Mouse (Mus musculus) layer of hippocampus, postnatal 14 days (tissue): Measurements from ENCODE around the gene Sh3bp5. TPM values are rescaled to one million over a fixed set of nuclear protein-coding genes. Genes with fewer than 3 reads are reported as not detected.

Source experiments
- DNase-seq, 2 experiments: peaks; one replicate each; pipeline ENCODE4 v3.0.0; 2021 to 2022; ENCODE audit warnings: low spot score in 2 of 2, mixed read lengths in 1 of 2
- total RNA-seq, 2 experiments: library from RNA; stranded (reverse); gene quantifications; 2 replicates each; pipeline ENCODE4 v1.2.3; 2021

Sh3bp5 gene
- total RNA-seq, 2 experiments from 2014 or later = 137 to 160 TPM

GRCm38 (mm10) chr14:31345367-31345766 is 90.5 kb downstream of the Sh3bp5 start:
- no peak for DNase-seq

GRCm38 (mm10) chr14:31343241-31343640 is 92.6 kb downstream of the Sh3bp5 start:
- DNase-seq = no peak

GRCm38 (mm10) chr14:31337947-31338346 is 97.9 kb downstream of the Sh3bp5 start:
- no peak for DNase-seq

DNA sequence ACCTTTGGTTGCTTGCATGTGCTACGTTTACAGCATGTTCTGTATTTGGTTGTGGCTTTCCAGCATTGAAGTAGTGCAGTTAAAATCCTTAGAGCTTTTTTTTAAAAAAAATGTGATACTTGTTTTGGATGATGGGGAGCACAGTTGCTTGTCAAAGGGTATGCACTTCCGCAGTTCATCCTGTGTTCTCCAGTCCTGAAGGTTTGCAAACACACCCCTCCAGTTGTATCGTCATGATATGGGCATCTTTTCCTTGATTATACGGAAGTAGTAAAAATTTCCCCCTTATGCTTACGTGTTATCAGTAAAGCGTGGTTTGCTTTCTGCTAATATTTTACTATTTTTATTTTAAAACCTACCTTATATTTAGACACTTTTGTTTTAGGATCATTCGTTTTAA is 98.5 kb downstream of the Sh3bp5 start:
- DNase-seq = no peak

DNA sequence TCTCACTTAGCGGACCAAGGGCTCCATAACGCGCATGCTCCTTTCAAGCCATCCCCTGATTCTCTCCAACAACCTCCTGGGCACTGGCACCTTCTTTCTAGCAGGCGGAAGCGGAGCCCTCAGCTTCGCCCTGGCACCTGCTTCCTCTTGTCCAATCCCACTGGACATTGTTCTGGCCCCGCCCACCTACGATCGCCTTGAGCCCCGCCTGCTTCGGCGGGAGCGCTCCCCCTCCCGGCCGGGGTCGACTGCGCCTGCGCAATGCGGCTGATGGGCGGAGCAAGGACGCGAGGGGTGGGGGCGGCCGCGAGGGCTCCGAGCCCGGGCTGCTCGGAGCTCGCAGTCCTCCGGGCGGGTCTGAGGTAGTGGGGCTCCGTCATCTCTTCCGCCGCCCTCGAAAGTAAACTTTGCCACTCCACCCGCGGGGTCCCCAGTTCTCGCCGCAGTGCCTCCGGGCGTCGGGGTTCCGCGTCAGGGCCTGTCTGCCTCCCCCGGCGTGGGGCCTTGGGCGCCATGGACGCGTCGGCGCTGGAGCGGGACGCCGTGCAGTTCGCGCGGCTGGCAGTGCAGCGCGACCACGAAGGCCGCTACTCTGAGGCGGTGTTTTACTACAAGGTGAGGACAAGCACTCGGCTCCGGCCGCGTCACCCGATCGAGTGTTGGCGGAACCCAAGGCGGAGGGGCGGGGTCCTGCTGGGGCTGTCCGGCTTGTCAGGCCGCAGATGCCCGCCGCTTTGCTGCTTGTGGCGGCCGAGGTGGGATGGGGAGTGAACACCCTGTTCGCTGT is 99.3 kb downstream of the Sh3bp5 start, which contains the start of gene Capn7:
Gene Capn7, plus strand, starts transcription at position 270 of the 787 bp plus-strand sequence.
- peak; percentile 97 to 98 for DNase-seq

- DNase-seq = peak; percentile 13 to 28
Observed at GRCm38 (mm10) chr14:31335765-31336164, 100.1 kb downstream of the Sh3bp5 start.

DNA sequence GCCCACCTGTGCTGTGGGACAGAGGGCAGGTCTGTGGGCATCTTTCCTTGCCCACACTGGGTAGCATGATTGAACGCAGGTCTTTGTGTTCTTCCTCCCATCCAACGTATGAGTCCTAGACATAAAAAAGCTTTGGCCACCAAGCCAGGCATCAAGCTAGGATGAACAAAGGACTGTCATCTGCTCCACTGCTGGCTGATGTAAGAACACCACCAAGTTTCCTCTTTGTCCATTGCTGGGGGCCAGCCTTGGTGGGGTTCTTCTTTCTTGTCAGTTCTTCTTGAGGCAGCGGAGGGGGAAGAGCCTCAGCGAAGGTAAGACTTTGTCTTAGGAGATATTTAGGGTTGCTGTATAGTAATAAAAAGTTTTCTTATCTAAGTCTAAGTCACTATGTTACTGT is 104.9 kb downstream of the Sh3bp5 start:
- DNase-seq = no peak

DNA sequence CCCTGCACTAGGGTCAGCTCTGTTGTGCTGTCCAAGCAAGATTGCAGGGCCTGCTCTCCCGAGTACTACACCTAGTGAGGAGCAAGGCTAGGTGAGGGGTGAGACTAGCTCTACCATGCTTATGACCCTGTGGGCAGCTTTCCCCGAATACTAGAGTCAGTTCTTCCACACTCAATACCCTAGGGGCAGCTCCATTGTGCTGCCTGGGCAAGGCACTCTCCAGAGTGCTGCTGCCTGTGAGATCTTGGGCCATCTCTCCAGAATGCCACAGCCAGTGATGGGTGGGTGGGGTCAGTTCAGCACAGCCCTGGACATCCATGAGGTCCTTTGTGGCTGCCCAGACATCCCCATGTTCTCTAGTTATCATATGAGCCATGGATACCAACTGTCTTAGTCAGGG is 106.1 kb downstream of the Sh3bp5 start:
- DNase-seq = no peak

DNA sequence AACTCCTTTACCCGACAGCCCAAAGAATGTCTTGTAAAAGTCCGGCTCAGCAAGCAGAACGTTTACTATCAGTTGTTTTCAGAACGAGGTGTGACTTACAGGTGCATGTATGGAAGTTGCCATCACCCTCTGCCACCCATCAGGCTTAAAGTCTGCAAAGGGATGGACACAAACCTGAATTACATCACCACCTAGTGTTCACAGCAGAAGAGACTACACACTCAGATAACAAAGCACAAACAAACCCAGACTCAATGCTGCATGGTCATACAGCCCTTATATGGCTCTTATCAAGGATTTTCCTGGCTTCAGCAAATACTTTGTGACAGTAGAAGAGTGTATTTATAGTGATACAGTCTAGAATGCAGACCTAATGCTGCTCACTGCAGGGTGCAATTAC is 108.2 kb downstream of the Sh3bp5 start:
- DNase-seq = peak in 1 of 2 experiments; percentile 10

DNA sequence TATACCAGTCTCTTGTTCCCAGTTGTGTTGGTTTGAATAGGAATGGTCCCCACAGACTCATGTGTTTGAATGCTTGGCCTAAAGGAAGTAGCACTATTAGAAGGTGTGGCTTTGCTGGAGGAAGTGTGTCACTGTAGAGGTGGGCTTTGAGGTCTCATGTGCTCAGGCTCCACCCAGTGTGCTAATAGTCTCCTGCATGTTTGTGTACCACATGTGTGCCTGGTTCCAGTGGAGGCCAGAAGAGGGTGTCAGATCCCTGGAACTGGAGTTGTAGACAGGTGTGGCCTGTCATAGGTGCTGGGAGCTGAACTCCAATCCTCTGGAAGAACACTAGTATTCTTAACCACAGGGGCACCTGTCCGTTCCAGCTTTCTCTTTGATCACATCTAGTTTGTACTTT is 108.7 kb downstream of the Sh3bp5 start:
- DNase-seq = no peak

DNA sequence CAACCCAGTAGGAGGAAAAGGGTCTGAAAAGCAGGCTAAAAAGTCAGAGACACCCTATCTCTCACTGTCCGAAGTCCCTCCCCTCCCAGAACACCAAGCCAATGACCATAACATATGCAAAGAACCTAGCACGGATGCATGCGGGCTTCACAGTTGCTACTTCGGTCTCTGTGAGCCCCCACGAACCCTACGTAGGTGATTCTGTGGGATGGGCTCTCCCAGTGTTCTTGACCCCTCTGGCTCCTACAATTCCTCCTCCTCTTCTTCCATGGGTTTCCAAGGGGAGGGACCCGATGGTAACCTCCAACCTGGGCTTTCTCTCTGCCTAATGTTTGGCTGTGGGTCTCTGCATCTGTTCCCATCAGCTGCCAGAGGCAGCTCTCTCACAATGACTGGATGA is 109.1 kb downstream of the Sh3bp5 start:
- no peak for DNase-seq

DNA sequence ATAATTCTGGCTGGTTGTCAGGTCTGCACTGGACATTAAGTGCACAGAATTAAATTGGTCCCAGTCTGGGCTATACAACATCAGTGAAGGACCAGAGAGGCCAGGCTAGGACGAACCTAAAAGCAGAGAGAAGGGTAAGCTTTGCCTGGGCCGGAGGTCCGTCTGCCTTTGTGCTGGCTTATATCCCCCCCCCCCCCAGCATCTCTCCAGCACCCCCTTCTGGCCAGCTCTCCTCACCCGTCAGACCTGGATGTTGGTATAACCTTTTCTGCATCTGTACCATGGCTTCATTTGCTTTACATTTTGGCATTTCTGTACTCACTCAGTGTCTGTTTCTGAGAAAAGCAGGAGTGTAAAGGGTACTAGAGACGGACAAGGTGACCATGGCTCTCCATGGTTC is 110.3 kb downstream of the Sh3bp5 start:
- no peak for DNase-seq

DNA sequence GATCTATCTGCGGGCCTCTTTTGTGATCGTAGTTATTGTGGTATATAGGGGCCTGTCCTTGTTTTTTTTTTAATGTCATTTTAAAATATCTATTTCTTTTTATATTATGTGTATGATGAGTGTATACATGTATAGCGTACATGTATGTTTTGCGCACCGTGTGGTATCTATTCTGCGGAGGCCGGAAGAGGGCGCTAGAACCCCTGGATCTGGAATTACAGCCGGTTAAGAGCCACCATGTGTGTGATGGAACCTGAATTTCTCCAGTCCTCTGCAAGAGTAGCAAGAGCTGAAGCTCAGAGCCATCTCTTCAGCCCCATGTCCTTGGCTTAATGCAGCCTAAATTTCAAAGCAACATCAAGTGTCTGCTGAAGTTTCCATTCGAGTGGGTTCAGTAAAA is 111.0 kb downstream of the Sh3bp5 start:
- DNase-seq = no peak

- DNase-seq = peak; percentile 6 to 15
Observed at GRCm38 (mm10) chr14:31323849-31324792, 111.8 kb downstream of the Sh3bp5 start, which contains the start of gene Dnah1. Dnah1 (minus strand) TSS chr14:31323896.

- no peak for DNase-seq
Observed at GRCm38 (mm10) chr14:31323189-31323588, 112.7 kb downstream of the Sh3bp5 start.

DNA sequence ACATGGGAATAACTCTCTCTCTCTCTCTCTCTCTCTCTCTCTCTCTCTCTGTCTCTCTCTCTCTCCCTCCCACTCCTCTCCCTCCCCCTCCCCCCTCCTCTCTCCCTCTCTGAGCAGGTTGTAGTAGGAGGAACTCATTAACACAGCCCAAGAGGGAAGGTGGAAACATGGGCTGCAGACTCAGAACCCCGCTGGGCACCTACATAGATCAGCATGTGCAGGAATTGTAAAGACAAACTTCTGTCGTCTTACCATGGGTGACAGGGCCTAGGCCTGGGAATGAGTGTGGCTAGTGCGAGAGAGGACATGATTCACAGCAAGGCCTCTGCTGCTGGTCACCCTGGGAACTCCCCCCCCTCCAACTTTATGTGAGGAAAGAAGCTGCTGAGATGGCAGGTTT is 113.7 kb downstream of the Sh3bp5 start:
- DNase-seq = no peak

DNA sequence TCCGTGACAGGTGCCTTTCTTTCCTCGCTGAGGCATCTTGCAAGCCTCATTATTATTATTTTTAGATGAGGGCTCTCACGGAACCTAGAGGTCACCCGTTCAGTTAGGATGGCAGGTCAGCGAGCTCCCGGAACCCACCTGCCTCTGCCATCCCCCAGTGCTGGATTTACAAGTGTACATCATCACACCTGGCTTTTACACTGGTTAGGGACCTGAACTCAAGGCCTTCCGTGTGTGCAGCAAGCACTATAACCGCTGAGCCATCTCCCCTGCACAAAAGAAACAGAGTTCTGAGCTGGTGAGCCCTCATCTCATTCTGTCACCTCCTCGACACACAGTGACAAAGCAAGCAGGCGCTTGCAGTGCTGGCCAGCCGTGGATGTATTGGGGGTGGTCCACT is 114.7 kb downstream of the Sh3bp5 start:
- no peak for DNase-seq

GRCm38 (mm10) chr14:31319546-31319945 is 116.3 kb downstream of the Sh3bp5 start:
- no peak for DNase-seq

GRCm38 (mm10) chr14:31317754-31318153 is 118.1 kb downstream of the Sh3bp5 start:
- DNase-seq = no peak

GRCm38 (mm10) chr14:31316613-31317012 is 119.3 kb downstream of the Sh3bp5 start:
- no peak for DNase-seq

- no peak for DNase-seq
Observed at GRCm38 (mm10) chr14:31313192-31313591, 122.7 kb downstream of the Sh3bp5 start.
